Mouse (Mus musculus) large intestine, adult 2 months (tissue): Measurements from ENCODE around the gene Cdkn2aipnl. TPM values are rescaled to one million over a fixed set of nuclear protein-coding genes. Genes with fewer than 3 reads are reported as not detected.

ENCODE experiments used
- DNase-seq: peaks from one replicate; pipeline ENCODE4 v3.0.0-alpha.2; 2012; ENCODE audit warnings: low read depth, low spot score
- WGBS: fragments of 180-500 bp; shearing (Covaris S2); methylation state at CpG from one replicate; pipeline ENCODE4 v1.1.7; 2018; 5-methylcytosine and 5-hydroxymethylcytosine counted together
- polyA plus RNA-seq: library from polyadenylated mRNA; depleted of rRNA; stranded (reverse); fragments of >200 nt; gene quantifications from 2 replicates; pipeline ENCODE4 v1.2.3, GENCODE M21; 2012; rRNA removed

Gene Cdkn2aipnl
- polyA plus RNA-seq = 29.6 and 32.9 TPM in 2 replicates

DNA sequence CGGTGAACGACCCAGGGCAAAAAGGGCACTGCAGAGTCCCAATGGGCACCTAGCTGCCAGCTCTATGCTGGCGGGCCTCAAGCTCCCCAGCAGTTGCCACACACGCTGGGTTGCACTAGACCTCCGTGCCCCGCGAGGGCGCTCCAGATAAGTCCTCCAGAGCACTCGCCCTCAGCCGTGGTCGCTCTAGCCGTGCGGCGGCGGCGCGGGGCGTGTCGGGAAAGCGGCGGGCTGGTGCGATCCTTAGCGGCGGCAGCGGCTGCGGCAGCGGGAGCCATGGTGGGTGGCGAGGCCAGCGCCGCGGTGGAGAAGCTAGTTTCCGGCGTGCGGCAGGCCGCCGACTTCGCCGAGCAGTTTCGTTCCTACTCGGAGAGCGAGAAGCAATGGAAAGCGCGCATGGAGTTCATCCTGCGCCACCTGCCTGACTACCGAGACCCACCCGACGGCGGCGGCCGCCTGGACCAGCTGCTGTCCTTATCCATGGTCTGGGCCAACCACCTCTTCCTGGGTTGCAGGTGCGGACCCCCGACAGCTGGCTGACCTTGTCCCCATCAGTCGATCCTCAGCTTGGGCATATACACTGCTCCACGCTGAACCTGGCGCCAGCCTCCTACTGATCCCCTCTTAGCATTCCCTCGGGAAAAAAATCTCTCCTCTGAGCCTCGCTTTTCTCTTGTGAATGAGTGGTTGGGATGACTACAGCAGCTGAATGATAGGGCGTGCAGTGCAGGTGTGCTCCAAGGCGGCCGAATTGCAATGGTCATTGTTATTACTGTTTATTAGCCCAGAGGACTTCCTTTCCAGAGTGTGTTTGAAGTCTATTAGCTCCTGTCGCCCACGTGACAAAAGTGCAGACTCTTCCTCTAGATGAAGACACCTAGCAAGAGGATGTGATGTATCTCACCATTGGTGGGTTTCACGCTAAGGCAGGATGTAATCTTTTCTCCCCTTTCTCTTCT lies at the start of gene Cdkn2aipnl:
Gene Cdkn2aipnl, plus strand, starts transcription at position 219 of the 959 bp plus-strand sequence.
- DNase-seq = peak; percentile 84
- WGBS = under 1% methylated on average over 63 of the region's 63 CpGs

DNA sequence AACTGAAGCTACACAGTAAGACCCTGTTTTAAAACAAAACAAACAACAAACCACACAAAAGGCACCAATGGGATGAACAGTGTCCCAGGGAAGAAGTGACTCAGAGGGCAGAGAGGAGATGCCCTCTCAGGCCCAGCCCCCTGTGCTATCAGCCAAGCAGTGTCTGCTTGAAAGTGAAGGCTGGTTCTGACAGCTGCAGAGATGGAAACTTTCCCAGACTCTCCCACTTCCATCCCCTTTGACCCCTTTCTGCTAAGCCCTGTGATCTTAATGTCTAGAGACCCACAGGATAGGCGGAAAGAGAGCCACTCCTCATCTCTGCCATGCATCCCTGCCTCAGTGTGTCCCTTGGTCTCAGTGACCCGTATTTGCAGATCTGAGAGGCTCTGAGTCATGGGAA lies 49.5 kb upstream of the Cdkn2aipnl start:
- WGBS = 72% methylated on average over 2 of the region's 2 CpGs
- DNase-seq = no peak

DNA sequence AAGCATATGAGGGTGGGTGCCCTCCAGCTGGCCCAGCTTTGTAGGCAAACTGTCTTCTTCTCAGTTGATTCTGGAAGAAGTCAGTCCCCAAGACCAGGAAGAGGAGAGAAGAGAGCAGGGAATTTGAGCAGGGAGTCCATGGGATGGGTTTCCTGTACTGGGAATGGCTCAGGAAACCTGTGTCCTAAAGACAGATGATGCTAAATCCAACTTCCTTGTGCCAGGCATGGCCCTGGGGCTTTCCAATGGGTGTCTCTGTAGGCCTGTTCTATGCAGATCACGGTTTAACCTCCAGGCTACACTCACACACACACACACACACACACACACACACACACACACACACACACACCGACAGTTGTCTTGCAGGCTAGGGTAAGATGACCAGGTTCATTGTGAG lies 48.9 kb upstream of the Cdkn2aipnl start:
- WGBS = 100% methylated on average over 2 of the region's 2 CpGs
- no peak for DNase-seq

DNA sequence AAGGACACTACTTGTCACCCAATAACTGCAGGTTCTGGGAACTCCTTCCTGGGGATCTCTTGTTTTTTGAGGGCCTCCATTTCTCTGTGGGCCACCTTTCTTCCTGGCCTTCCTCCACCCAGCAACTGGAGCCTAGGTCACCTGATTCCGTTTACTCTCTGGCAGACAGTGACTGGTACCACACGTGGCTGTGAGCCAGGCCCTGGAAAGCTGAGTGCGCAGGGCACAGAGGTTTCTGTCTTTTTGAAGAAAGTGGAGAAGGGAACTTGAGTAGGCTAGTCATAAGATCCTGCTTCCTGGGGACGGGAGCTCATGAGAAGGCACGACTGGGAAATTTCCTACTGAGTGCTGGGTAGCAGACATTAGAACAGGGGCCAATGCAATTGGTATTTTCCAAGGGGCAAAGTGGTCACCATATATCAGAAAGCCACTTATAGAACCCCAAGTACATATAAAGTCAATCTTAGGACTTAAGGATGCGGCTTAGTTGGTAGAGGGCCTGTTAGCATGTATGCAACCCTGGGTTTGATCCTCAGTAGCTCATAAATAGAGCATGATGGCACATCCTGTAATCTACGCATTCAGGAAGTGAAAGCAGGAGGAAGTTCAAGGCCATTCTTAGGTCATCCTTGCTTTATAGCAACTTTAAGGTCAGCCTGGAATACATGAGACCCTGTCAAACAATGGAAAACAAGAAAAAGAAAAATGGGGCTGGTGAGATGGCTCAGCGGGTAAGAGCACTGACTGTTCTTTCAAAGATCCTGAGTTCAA lies 45.9 kb upstream of the Cdkn2aipnl start:
- WGBS = 77% methylated on average over 8 of the region's 8 CpGs
- no peak for DNase-seq

DNA sequence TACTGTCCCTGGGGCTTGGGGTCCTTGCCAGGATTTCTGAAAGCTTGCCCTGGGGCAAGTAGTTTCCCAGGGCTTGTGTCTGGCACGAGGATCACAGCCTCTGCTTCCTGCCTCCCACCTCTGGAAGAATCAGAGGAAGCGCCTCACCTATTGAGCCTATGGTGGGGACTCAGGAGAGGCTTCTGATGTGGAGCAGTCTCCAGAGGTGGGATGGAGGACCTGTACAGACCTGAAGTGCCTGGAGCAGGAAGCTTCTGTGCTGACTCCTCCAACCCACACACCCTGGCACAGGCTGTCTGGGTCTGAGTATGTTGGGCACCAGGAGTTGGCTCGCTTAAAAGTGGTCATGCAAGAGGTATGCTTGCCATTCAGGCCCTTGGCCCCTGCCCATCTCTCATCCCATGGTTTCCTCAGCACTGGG lies 45.0 kb upstream of the Cdkn2aipnl start:
- 84% methylated on average over 3 of the region's 3 CpGs for WGBS
- no peak for DNase-seq

DNA sequence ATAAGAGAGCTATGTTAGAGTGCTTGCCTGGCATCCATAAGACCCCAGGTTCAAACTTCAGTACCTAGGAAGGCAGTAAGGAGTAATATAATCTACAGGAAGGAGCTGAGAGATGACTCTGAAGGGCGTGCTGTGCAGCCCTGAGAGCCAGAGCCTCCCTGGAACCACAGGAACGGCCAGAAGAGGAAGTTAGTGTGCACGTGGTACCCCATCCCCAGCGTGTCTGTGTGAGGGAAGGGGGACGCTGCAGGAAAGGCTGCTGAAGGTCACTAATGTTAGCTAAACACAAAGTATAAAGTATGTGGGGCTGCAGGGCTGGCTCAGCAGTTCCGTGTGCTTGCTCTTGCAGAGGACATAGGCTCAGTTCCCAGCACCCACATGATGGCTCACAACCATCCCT lies 41.9 kb upstream of the Cdkn2aipnl start:
- no peak for DNase-seq
- WGBS = 48% methylated on average over 6 of the region's 6 CpGs

DNA sequence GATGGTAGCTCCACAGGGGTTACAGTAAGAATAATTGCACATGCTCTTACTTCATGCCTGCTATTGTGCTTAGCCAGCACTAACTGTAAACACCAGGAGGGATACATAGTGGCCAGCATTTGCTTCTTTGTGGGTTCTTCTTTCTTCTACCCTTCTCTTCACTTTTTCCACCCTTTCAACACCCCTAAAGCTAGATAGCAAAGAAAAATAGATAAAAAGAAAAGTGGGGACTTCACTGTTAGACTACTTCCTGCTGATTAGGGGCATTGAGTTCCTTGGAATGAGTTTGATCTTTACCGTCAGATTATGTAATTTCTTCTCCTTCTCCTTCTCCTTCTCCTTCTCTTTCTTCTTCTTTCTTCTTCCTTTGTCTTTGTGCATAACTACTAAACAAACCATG lies 41.1 kb upstream of the Cdkn2aipnl start:
- DNase-seq = no peak
- WGBS = 84% methylated on average over 1 of the region's 1 CpGs

DNA sequence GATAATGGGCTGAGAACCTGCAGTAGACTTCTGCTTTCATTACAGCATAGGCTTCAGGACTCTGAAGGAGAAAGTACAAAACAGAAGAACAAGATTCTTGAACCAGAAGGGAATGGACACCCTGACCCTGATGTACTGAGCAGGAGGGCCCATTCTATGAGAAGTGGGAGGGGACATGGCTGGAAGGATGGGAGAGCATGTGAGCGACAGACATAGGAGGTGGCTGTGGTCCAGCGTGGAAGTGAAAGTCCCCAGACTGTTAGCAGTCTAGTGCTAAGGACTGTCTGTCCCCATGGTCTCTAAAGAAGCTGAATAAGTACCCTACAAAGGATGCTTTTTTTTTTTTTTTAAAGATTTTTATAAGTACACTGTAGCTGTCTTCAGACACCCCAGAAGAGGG lies 40.4 kb upstream of the Cdkn2aipnl start:
- DNase-seq = no peak
- WGBS = 72% methylated on average over 2 of the region's 2 CpGs

DNA sequence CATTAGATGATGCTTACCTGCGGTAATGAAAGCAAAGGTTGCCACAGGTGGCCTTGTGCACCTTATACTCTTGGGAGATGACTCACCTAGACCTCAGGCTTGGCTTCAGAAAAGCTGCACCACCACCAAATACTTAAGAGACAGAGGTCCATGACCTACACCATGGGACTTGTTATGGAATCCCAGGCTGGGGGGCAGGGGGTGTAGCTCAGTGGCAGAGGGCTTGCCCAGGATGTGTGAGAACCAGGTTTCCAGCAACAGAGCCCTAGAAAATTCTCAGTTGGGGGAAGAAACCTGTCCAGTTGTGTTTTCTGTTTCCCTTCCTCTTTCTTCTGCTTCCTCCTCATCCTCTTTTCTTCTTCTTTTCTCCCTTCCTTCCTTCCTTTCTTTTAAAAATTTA lies 36.3 kb upstream of the Cdkn2aipnl start:
- DNase-seq = no peak
- 81% methylated on average over 1 of the region's 1 CpGs for WGBS

DNA sequence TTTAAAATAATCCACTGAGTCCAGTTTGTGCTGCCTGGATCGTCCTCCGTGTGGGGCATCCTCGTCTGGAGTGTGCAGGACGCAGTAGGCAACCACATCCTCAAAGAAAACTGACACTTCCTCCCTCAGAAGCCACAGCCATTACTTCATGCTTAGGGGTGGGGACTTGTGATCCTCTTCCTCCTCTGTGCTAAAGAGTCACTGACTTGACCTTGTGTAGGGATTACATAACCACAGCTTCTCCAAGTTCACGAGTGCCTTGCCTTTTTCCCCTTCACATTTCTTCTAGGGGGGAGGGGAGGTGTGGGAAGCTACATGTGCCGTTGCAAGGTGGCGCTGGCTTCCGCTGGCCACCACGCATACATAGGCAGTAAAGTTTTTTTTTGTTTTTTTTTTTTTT lies 35.7 kb upstream of the Cdkn2aipnl start:
- WGBS = 72% methylated on average over 9 of the region's 9 CpGs
- DNase-seq = no peak

DNA sequence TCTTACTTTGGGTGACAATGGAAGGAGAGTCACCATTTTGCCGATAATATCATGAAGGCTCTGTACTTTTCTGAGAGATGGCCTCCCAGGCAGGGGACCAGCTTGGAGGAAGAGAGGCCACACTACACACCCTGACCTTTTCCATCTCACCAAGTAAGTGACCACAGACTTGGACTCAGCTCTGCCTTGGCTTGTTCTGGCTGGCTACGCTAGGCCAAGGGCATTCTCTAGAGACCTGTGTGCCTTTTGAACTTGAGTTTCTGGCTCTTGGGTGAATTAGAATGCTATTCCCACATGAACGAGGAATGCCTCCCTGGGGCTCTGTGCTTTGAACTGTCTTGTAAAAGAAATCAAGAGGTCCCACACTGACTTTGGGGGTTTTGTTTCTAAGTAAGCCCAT lies 33.2 kb upstream of the Cdkn2aipnl start:
- no peak for DNase-seq
- 88% methylated on average over 3 of the region's 3 CpGs for WGBS

DNA sequence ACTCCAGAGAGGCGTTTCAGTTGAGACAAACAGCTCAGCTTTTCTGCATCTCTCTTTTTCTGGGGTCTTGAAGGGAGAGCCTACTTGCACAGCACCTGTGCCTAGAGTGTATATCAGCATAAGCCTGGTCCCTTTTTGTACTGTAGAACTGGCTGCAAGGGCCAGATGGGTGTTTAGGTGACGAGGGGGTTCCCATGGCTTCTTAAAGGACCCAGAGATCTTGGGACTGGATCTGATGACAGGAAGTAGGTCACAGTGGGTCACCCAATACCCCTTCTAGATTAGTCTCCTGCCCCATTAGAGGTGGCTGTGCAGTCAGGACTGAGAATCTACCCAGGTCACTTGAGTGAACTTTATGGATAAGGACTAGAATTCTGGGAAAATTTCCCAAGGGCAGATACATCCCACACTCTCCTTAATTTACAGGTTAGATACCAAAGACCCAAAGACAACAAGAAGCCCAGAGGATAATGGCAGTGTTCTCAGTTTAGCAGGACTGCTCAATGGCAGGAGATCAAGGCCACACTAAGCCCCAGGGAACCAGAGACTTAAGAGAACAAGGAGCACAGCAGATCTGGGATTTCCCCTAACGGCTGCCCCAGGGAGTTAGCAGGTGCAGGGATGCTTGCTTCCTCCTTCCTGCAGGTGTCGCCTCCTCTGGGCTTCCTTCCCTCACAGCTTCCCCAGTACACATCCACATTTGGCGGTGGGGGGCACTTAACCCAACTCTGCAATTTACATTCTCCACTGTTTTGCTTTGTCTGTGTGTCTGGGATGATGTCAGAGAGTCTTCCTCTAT lies 31.6 kb upstream of the Cdkn2aipnl start:
- 39% methylated on average over 5 of the region's 5 CpGs for WGBS
- no peak for DNase-seq

DNA sequence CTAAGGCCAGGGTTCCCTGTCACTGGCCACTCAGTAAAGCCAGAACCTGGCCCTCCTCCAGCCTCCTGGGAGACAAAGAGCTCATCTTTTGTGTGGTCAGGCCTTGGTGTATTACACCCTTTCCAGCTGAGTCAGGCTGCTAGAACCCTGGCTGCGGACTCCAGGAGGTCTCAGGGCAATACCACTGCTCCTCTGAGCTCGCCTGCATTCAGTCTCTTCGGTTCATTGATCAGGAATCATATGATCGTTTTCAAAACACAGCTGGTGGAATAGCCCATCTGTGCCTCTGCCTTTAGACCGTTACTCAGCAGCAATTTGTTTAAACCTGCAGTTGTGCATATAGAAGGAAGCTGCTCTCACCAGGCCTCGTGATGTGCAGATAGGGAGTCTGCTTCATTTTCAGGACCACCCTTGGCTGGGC lies 30.1 kb upstream of the Cdkn2aipnl start:
- WGBS = 81% methylated on average over 6 of the region's 6 CpGs
- no peak for DNase-seq

DNA sequence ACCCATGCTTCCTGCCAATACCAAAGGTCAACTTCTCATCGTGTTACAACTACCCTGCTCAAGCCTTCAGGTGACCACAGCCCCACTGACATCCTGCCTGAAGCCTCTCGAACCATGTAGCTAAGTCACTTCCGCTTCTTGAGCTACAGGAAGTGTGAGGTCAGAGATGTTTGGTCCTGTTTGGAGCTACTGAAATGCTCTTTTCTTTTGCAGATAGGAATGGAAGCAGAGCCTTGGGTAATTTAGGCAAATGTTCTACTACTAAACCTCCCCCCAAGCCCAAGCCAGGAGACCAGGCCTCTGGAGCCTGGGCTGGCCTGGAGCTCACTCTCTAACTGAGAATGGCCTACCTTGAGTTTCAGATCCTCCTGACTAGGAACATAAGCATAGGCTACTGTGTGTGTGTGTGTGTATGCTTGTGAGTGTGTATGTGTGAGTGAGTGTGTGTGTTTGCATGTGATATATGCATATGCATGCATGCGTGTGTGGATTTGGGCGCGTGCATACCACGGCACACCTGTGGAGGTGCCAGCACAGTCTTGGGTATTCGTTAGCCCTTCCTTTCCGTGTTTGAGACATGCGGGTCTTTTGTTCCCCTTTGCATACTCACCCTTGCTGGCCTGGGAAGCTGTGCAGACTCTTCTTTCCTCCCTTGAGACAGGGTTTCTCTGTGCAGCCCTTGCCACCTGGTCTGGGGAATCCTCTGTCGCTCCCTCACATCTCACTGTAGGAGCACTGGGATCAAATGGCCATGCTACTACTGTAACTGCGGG lies 28.5 kb upstream of the Cdkn2aipnl start:
- WGBS = 86% methylated on average over 12 of the region's 12 CpGs
- DNase-seq = no peak

DNA sequence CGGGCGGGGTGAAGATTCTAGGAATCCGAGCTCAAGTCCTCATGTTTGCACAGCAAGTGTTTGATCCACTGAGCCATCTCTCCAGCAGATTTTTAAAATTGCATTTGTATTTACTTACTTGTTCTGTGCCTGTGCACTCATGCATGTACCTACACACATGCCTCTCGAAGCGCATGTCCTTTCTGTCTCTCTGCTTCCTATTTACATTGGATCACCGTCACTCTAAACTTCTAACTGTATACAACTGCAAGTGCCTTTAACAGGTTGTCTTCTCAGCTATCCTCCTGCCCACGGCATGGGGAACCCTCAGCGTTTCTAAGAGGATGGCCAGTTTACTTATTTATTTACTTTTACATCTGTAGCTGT lies 27.9 kb upstream of the Cdkn2aipnl start:
- 70% methylated on average over 8 of the region's 8 CpGs for WGBS
- DNase-seq = no peak

DNA sequence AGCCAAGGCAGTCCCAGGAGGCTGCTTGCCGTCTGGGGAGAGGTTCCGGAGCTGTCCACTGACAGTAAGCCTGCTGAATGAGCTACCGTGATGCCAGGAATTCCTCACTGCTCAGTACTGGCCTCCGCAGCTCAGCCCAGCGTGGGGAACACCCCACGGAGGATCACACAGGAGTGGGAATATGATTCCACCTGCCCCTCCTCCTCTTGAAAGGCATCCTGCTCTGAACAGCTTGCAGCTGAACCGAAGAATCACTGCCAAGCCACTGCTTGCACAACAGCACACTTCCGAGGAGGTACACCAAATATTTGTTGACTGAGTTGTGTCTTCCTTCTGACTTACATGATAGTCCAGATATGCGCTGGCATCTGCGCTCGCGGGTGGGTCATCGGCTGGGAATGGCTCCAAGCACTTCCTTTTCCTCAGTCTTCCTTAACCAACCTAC lies 26.9 kb upstream of the Cdkn2aipnl start:
- WGBS = 31% methylated on average over 13 of the region's 13 CpGs
- DNase-seq = no peak

DNA sequence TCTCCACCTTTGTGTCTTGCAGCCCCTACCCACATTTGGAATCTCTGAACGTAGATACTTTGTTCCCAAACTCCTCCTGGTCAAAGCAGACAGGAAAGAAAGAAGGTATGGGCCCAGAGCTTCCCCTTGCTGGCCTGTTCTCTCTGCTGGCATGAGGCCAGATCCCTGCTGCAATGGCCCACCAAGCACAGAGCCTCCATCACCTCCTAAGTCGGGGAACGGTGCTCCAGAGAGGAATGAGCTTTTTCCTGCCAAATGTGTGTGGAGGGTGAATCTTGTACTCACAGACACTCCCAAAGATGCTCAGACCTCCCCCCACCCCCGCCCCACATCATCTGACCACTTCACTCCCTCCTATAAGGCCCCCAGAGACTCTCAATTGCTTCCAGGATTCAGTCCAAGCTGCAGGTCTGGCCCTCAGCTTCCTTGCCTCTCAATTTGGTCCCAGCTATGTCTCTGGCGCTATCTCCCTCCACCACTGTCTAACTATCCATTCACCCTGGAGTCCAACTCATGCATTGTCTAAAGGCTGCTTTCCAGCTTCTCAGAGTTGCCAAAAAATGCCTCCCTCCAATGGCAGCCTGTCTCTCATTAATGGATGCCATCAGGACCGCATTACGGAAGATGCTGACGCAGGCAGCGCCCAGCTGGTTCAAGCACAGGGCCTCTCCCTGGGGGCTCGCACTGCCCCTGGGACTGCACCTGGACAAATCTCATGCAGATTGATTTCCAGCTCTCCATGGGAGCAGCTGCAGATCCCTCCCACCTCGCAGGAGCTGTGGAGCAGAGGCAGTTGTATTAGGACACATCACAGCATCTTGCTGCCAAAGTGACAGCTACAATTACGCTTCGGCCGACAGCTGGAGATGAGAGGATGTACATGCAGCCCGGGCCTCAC lies 24.6 kb upstream of the Cdkn2aipnl start:
- 77% methylated on average over 15 of the region's 15 CpGs for WGBS
- no peak for DNase-seq

DNA sequence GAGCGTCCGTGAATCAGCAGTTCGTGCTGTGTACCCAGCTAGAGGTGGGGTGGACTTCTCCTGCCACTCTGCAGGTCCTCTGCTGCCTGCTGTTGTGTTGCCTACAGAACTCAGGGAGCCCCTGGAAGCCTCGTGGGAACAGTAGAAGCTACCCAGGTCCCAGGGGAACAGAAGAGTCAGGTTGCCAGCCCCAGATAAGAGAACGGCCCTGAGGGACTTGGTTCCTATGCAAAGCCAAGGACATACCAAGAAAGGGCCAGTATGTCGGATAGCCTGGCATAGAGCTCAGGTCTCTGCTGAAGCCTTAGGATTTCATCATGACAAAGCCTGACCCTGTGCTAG lies 24.0 kb upstream of the Cdkn2aipnl start:
- WGBS = 68% methylated on average over 6 of the region's 6 CpGs
- no peak for DNase-seq
